Mouse (Mus musculus): ENCODE results near the gene Sorcs1.

DNA sequence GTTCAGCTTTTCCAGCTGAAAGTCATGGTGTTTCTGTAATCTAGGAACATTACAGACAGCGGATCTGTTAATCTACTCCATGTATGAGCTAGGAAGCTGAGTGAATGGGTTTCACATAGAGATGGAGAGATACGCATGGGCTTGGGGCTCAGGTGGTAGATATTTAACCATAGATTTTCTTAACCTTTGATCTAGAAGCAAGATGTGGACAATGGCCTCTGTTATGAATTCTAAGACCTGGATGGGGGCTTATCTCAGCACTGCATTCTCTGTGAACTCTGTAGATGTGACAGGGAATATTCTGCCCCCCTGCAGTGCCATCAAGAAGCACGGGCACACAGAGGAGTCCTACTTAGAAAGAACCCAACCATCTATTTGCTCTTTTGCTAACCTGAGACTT, 188.7 kb downstream of the Sorcs1 start:
- TF ChIP-seq POLR2A (IDR thresholded peaks at IDR 0.05; ENCODE audit: extremely low read depth, insufficient read depth, low read length), result no peak
- TF ChIP-seq CTCF (IDR thresholded peaks at IDR 0.05; ENCODE audit: extremely low read depth, insufficient read depth, low read length), result no peak

Data from cortical plate, adult 2 months (tissue).